Mouse (Mus musculus) heart, adult 8-10 months (tissue): ENCODE measurements at regions not wholly inside any gene's neighbourhood (a gene's known extent, or its start where the extent isn't known, plus 50 kb on each side); places are given as distances from the start of the nearest gene placed in this dataset.

ENCODE experiments used
- DNase-seq: peaks from one replicate; pipeline ENCODE4 v3.0.0; 2022; ENCODE audit warnings: low spot score

GRCm38 (mm10) chr4:55203731-55204710, 145.8 kb upstream of the Rad23b start:
- DNase-seq: no peak

GRCm38 (mm10) chr4:55206226-55206625, 143.6 kb upstream of the Rad23b start:
- DNase-seq: no peak

GRCm38 (mm10) chr4:55207749-55208385, 142.0 kb upstream of the Rad23b start:
- DNase-seq: no peak

- no peak for DNase-seq
Measured at GRCm38 (mm10) chr4:55208386-55209345, 141.2 kb upstream of the Rad23b start.

GRCm38 (mm10) chr4:55215425-55216174, 134.2 kb upstream of the Rad23b start:
- DNase-seq: no peak

- no peak for DNase-seq
Measured at GRCm38 (mm10) chr4:55216175-55216545, 133.7 kb upstream of the Rad23b start.

GRCm38 (mm10) chr4:55225766-55226165, 124.1 kb upstream of the Rad23b start:
- no peak for DNase-seq

- DNase-seq: no peak
Measured at GRCm38 (mm10) chr4:55227394-55227793, 122.4 kb upstream of the Rad23b start.

GRCm38 (mm10) chr4:55231522-55231921, 118.3 kb upstream of the Rad23b start:
- no peak for DNase-seq

GRCm38 (mm10) chr4:55237856-55238255, 112.0 kb upstream of the Rad23b start:
- no peak for DNase-seq

GRCm38 (mm10) chr4:55240450-55240849, 109.4 kb upstream of the Rad23b start:
- DNase-seq: peak; percentile 67

GRCm38 (mm10) chr4:55242331-55242730, 107.5 kb upstream of the Rad23b start:
- DNase-seq: no peak

- no peak for DNase-seq
Measured at GRCm38 (mm10) chr4:55243091-55244058, 106.5 kb upstream of the Rad23b start.

GRCm38 (mm10) chr4:55245789-55246188, 104.1 kb upstream of the Rad23b start:
- DNase-seq: no peak

- DNase-seq: no peak
Measured at GRCm38 (mm10) chr4:55250334-55250733, 99.5 kb upstream of the Rad23b start.

GRCm38 (mm10) chr4:55251546-55251945, 98.3 kb upstream of the Rad23b start:
- no peak for DNase-seq

GRCm38 (mm10) chr4:55253769-55254168, 96.1 kb upstream of the Rad23b start:
- DNase-seq: no peak

- DNase-seq: no peak
Measured at GRCm38 (mm10) chr4:55271965-55272630, 77.7 kb upstream of the Rad23b start.

GRCm38 (mm10) chr4:55276300-55276952, 73.4 kb upstream of the Rad23b start:
- no peak for DNase-seq
